Mouse (Mus musculus) MEL (cell line): ENCODE results near the gene Lamtor1. TPM values are rescaled to one million over a fixed set of nuclear protein-coding genes. Genes with fewer than 3 reads are reported as not detected.

Experiments
- DNase-seq: peaks from one replicate; pipeline ENCODE4 v3.0.0; 2011; ENCODE audit warnings: low read depth, low spot score
- H3K27ac ChIP-seq: 2 replicates; pipeline ENCODE4 v1.5.1; 2012; ENCODE audit warnings: low read depth, mild to moderate bottlenecking, control low read depth, low read length, moderate library complexity; ENCODE audit not compliant: control insufficient read depth
- H3K27me3 ChIP-seq, 2 experiments: fragments of 150-350 bp in 1 of 2; sonication (generic) in 1 of 2; 2 replicates each; pipeline ENCODE4 v1.6.1; 2012; ENCODE audit warnings: low read length in 2 of 2, mild to moderate bottlenecking in 2 of 2, improper control_type of control experiment in 1 of 2, moderate library complexity in 1 of 2; ENCODE audit not compliant: insufficient read depth in 2 of 2, control insufficient read depth in 1 of 2
- H3K36me3 ChIP-seq, 2 experiments: 2 replicates each; pipeline ENCODE4 v1.6.1; 2012 to 2014; ENCODE audit warnings: low read length in 2 of 2, improper control_type of control experiment in 1 of 2, inconsistent platforms in 1 of 2, mild to moderate bottlenecking in 1 of 2; ENCODE audit not compliant: insufficient read depth in 2 of 2, control insufficient read depth in 1 of 2
- H3K4me1 ChIP-seq, 2 experiments: fragments of 150-350 bp in 1 of 2; sonication (generic) in 1 of 2; 2 replicates each; pipeline ENCODE4 v1.6.1; 2012; ENCODE audit warnings: low read length in 2 of 2, improper control_type of control experiment in 1 of 2, mild to moderate bottlenecking in 1 of 2; ENCODE audit not compliant: insufficient read depth in 2 of 2, control insufficient read depth in 1 of 2
- H3K4me3 ChIP-seq, 2 experiments: fragments of 150-350 bp in 1 of 2; sonication (generic) in 1 of 2; 2 replicates each; pipeline ENCODE4 v1.5.1; 2012; ENCODE audit warnings: low read depth in 2 of 2, low read length in 2 of 2, mild to moderate bottlenecking in 2 of 2, moderate library complexity in 2 of 2, control low read depth in 1 of 2, improper control_type of control experiment in 1 of 2; ENCODE audit not compliant: control insufficient read depth in 1 of 2, insufficient read depth in 1 of 2
- H3K79me2 ChIP-seq: 2 replicates; pipeline ENCODE4 v1.6.1; 2012; ENCODE audit warnings: mild to moderate bottlenecking, low read length, moderate library complexity; ENCODE audit not compliant: control insufficient read depth, poor library complexity, insufficient read depth
- H3K9ac ChIP-seq: 2 replicates; pipeline ENCODE4 v1.6.1; 2012; ENCODE audit warnings: low read depth, mild to moderate bottlenecking, control low read depth, low read length, moderate library complexity; ENCODE audit not compliant: control insufficient read depth, poor library complexity, severe bottlenecking
- H3K9me3 ChIP-seq: fragments of 150-350 bp; sonication (generic); replicated peaks from 2 replicates; pipeline ENCODE4 v1.6.1; 2012; ENCODE audit warnings: mild to moderate bottlenecking, low read length, improper control_type of control experiment, moderate library complexity; ENCODE audit not compliant: insufficient read depth
- BHLHE40 ChIP-seq: IDR thresholded peaks from 2 replicates; pipeline ENCODE4 v1.6.1; 2012; ENCODE audit warnings: low read depth, mild to moderate bottlenecking, inconsistent platforms, low read length, improper control_type of control experiment, borderline replicate concordance
- CHD1 ChIP-seq: IDR thresholded peaks from 2 replicates; pipeline ENCODE4 v1.6.1; 2012; ENCODE audit warnings: low read depth, mild to moderate bottlenecking, inconsistent platforms, low read length, improper control_type of control experiment
- CHD2 ChIP-seq: IDR thresholded peaks from 2 replicates; pipeline ENCODE4 v1.6.1; 2011; ENCODE audit warnings: low read length, improper control_type of control experiment
- CTCF ChIP-seq, 3 experiments: IDR thresholded peaks in 2 of 3; conservative IDR thresholded peaks in 1 of 3; 2 replicates each; pipeline ENCODE4 v1.5.1; 2011 to 2012; ENCODE audit warnings: low read length in 3 of 3, low read depth in 2 of 3, mild to moderate bottlenecking in 2 of 3, improper control_type of control experiment in 1 of 3, inconsistent platforms in 1 of 3, mixed read lengths in 1 of 3, moderate library complexity in 1 of 3; ENCODE audit not compliant: control insufficient read depth in 1 of 3, insufficient read depth in 1 of 3, poor library complexity in 1 of 3, severe bottlenecking in 1 of 3
- E2F4 ChIP-seq: IDR thresholded peaks from 2 replicates; pipeline ENCODE4 v1.6.1; 2011; ENCODE audit warnings: low read depth, low read length, improper control_type of control experiment, borderline replicate concordance
- ELF1 ChIP-seq: IDR thresholded peaks from 2 replicates; pipeline ENCODE4 v1.6.1; 2014; ENCODE audit warnings: low read depth, mild to moderate bottlenecking, inconsistent platforms, low read length, improper control_type of control experiment, moderate library complexity
- ETS1 ChIP-seq: IDR thresholded peaks from 2 replicates; pipeline ENCODE4 v1.6.1; 2012; ENCODE audit warnings: low read depth, mild to moderate bottlenecking, inconsistent platforms, low read length, improper control_type of control experiment, moderate library complexity
- GABPA ChIP-seq: IDR thresholded peaks from 2 replicates; pipeline ENCODE4 v1.6.1; 2012; ENCODE audit warnings: low read depth, mild to moderate bottlenecking, inconsistent platforms, low read length, improper control_type of control experiment, moderate library complexity
- GATA1 ChIP-seq: IDR thresholded peaks from 2 replicates; pipeline ENCODE4 v1.6.1; 2011; ENCODE audit warnings: low read depth, low read length, improper control_type of control experiment
- HCFC1 ChIP-seq: IDR thresholded peaks from 2 replicates; pipeline ENCODE4 v1.6.1; 2012; ENCODE audit warnings: low read depth, mild to moderate bottlenecking, inconsistent platforms, low read length, improper control_type of control experiment, moderate library complexity
- JUND ChIP-seq: IDR thresholded peaks from 2 replicates; pipeline ENCODE4 v1.6.1; 2011; ENCODE audit warnings: low read depth, mild to moderate bottlenecking, improper control_type of control experiment, low read length
- KAT2A ChIP-seq: conservative IDR thresholded peaks from 2 replicates; pipeline ENCODE4 v1.6.1; 2012; ENCODE audit warnings: low read depth, low read length, improper control_type of control experiment, inconsistent platforms
- MAFK ChIP-seq: IDR thresholded peaks from 2 replicates; pipeline ENCODE4 v1.6.1; 2011; ENCODE audit warnings: low read depth, mild to moderate bottlenecking, low read length, improper control_type of control experiment, borderline replicate concordance
- MAZ ChIP-seq: IDR thresholded peaks from 2 replicates; pipeline ENCODE4 v1.6.1; 2012; ENCODE audit warnings: low read depth, mild to moderate bottlenecking, inconsistent platforms, low read length, improper control_type of control experiment
- MEF2A ChIP-seq: IDR thresholded peaks from 2 replicates; pipeline ENCODE4 v1.6.1; 2014; ENCODE audit warnings: low read depth, mild to moderate bottlenecking, inconsistent platforms, low read length, improper control_type of control experiment; ENCODE audit not compliant: poor library complexity, insufficient replicate concordance, severe bottlenecking; ENCODE audit errors: extremely low read depth
- MXI1 ChIP-seq: IDR thresholded peaks from 2 replicates; pipeline ENCODE4 v1.6.1; 2011; ENCODE audit warnings: mild to moderate bottlenecking, low read depth, low read length, improper control_type of control experiment
- MYC ChIP-seq: IDR thresholded peaks from 2 replicates; pipeline ENCODE4 v1.6.1; 2011; ENCODE audit warnings: low read depth, mild to moderate bottlenecking, low read length, improper control_type of control experiment, moderate library complexity
- NELFE ChIP-seq: IDR thresholded peaks from 2 replicates; pipeline ENCODE4 v1.6.1; 2011; ENCODE audit warnings: low read depth, low read length, improper control_type of control experiment
- NRF1 ChIP-seq: IDR thresholded peaks from 2 replicates; pipeline ENCODE4 v1.6.1; 2014; ENCODE audit warnings: low read depth, mild to moderate bottlenecking, inconsistent platforms, low read length, improper control_type of control experiment, moderate library complexity; ENCODE audit not compliant: poor library complexity, insufficient read depth, severe bottlenecking
- POLR2A ChIP-seq, 2 experiments: IDR thresholded peaks; 2 replicates each; pipeline ENCODE4 v1.6.1; 2011 to 2012; ENCODE audit warnings: low read length in 2 of 2, mild to moderate bottlenecking in 2 of 2, control low read depth in 1 of 2, improper control_type of control experiment in 1 of 2, low read depth in 1 of 2, moderate library complexity in 1 of 2; ENCODE audit not compliant: control insufficient read depth in 1 of 2, insufficient read depth in 1 of 2, poor library complexity in 1 of 2
- POLR2AphosphoS2 ChIP-seq: IDR thresholded peaks from 2 replicates; pipeline ENCODE4 v1.6.1; 2011; ENCODE audit warnings: low read length, improper control_type of control experiment
- POLR2AphosphoS5 ChIP-seq: IDR thresholded peaks from 2 replicates; pipeline ENCODE4 v1.6.1; 2012; ENCODE audit warnings: low read depth, borderline replicate concordance, mild to moderate bottlenecking, inconsistent platforms, low read length, moderate library complexity, mixed read lengths
- RAD21 ChIP-seq: IDR thresholded peaks from 2 replicates; pipeline ENCODE4 v1.6.1; 2011; ENCODE audit warnings: mild to moderate bottlenecking, low read depth, low read length, improper control_type of control experiment
- RCOR1 ChIP-seq: IDR thresholded peaks from 2 replicates; pipeline ENCODE4 v1.6.1; 2012; ENCODE audit warnings: low read depth, mild to moderate bottlenecking, inconsistent platforms, low read length, improper control_type of control experiment
- SIN3A ChIP-seq: IDR thresholded peaks from 2 replicates; pipeline ENCODE4 v1.6.1; 2012; ENCODE audit warnings: low read length, improper control_type of control experiment, inconsistent platforms
- SMC3 ChIP-seq: IDR thresholded peaks from 2 replicates; pipeline ENCODE4 v1.6.1; 2011; ENCODE audit warnings: low read depth, low read length, improper control_type of control experiment
- TAL1 ChIP-seq: IDR thresholded peaks from 2 replicates; pipeline ENCODE4 v1.6.1; 2012; ENCODE audit warnings: mild to moderate bottlenecking, inconsistent platforms, low read length, moderate library complexity, mixed read lengths
- TCF12 ChIP-seq: IDR thresholded peaks from 2 replicates; pipeline ENCODE4 v1.6.1; 2014; ENCODE audit warnings: low read depth, mild to moderate bottlenecking, inconsistent platforms, low read length, improper control_type of control experiment, moderate library complexity
- UBTF ChIP-seq: IDR thresholded peaks from 2 replicates; pipeline ENCODE4 v1.6.1; 2012; ENCODE audit warnings: low read depth, mild to moderate bottlenecking, inconsistent platforms, low read length, improper control_type of control experiment, moderate library complexity, borderline replicate concordance; ENCODE audit not compliant: insufficient read depth
- USF2 ChIP-seq, 2 experiments: IDR thresholded peaks; 2 replicates each; pipeline ENCODE4 v1.6.1; 2011 to 2012; ENCODE audit warnings: improper control_type of control experiment in 2 of 2, low read length in 2 of 2, borderline replicate concordance in 1 of 2, inconsistent platforms in 1 of 2, low read depth in 1 of 2, mild to moderate bottlenecking in 1 of 2; ENCODE audit not compliant: insufficient read depth in 1 of 2
- ZC3H11A ChIP-seq: IDR thresholded peaks from 2 replicates; pipeline ENCODE4 v1.6.1; 2012; ENCODE audit warnings: low read depth, mild to moderate bottlenecking, inconsistent platforms, low read length, improper control_type of control experiment
- ZKSCAN1 ChIP-seq: IDR thresholded peaks from 2 replicates; pipeline ENCODE4 v1.6.1; 2012; ENCODE audit warnings: low read depth, mild to moderate bottlenecking, inconsistent platforms, low read length, improper control_type of control experiment, moderate library complexity
- ZMIZ1 ChIP-seq: IDR thresholded peaks from 2 replicates; pipeline ENCODE4 v1.6.1; 2012; ENCODE audit warnings: low read depth, mild to moderate bottlenecking, inconsistent platforms, low read length, improper control_type of control experiment, moderate library complexity
- ZNF384 ChIP-seq: IDR thresholded peaks from 2 replicates; pipeline ENCODE4 v1.6.1; 2012; ENCODE audit warnings: low read depth, mild to moderate bottlenecking, inconsistent platforms, low read length, improper control_type of control experiment
- polyA plus RNA-seq, 2 experiments: library from polyadenylated mRNA; stranded (reverse) in 1 of 2; unstranded in 1 of 2; fragments of >175 nt in 1 of 2; fragments of >200 nt in 1 of 2; gene quantifications; 2 replicates each; pipeline versions ENCODE4 v1.2.1 to v1.2.4; 2012; ENCODE audit warnings: low replicate concordance in 2 of 2, low read depth in 1 of 2; ENCODE audit not compliant: insufficient read length in 2 of 2, insufficient read depth in 1 of 2, missing spikeins in 1 of 2
- total RNA-seq: library from RNA; depleted of rRNA; stranded (reverse); fragments of 300-350 nt; gene quantifications from 2 replicates; pipeline ENCODE4 v1.2.3, GENCODE M21; 2012

The Lamtor1 gene
- total and polyA plus RNA-seq, 3 experiments, result 79.5 to 115 TPM; not detected in 1

GRCm38 (mm10) chr7:101896104-101897066 is 9.3 kb upstream of the Lamtor1 start:
- peak; percentile 99 for DNase-seq
- H3K9me3 ChIP-seq, result no peaks in the 10 kb centered on the region
- peaks cover 0 to 4% of the 10 kb centered on the region in 2 experiments; a peak in 2 of 4 replicates for H3K4me1 ChIP-seq
- no peaks in the 10 kb centered on the region; a peak in 1 of 4 replicates for H3K27me3 ChIP-seq
- H3K79me2 ChIP-seq, result peaks cover 1% of the 10 kb centered on the region; the same call in 1 of the 2 replicates
- H3K9ac ChIP-seq, result peak overlapping the region; percentile 85
- peaks cover 0 to 8% of the 10 kb centered on the region in 2 experiments; a peak in 2 of 4 replicates for H3K36me3 ChIP-seq
- peak overlapping the region; percentile 92 for H3K27ac ChIP-seq
- H3K4me3 ChIP-seq, result peak overlapping the region; percentile 71 to 79
- TF ChIP-seq TCF12 (peak; percentile 40), USF2 (IDR thresholded peaks at IDR 0.05; ENCODE audit: borderline replicate concordance in 1 of 2, insufficient read depth in 1 of 2, low read depth in 1 of 2, low read length in 2 of 2) (no peak), ZC3H11A (no peak), RCOR1 (0 out of 2 replicates have a peak, but pooled peaks have one; percentile 3), MAZ (peak; percentile 74; the same call in 1 of the 2 replicates), ZKSCAN1 (no peak), ZMIZ1 (peak; percentile 90), MXI1 (peak; percentile 97), ZNF384 (peak; percentile 87), SIN3A (peak; percentile 87), RAD21 (no peak), CHD2 (peak; percentile 65), E2F4 (peak; percentile 93), MEF2A (no peak), NELFE (peak; percentile 82), ETS1 (0 out of 2 replicates have a peak, but pooled peaks have one; percentile 26), MAFK (no peak), GATA1 (peak; percentile 65), HCFC1 (peak; percentile 89), NRF1 (peak; percentile 94), POLR2AphosphoS5 (no peak), SMC3 (no peak), UBTF (no peak), GABPA (no peak), BHLHE40 (no peak), CTCF (IDR thresholded peaks at IDR 0.05 in 2 of 3, conservative IDR thresholded peaks at IDR 0.05 in 1 of 3; ENCODE audit: control insufficient read depth in 1 of 3, insufficient read depth in 1 of 3, low read depth in 2 of 3, low read length in 3 of 3, poor library complexity in 1 of 3, severe bottlenecking in 1 of 3) (no peak), MYC (peak; percentile 99), KAT2A (peak; percentile 79; the same call in 1 of the 2 replicates), POLR2AphosphoS2 (peak; percentile 49; the same call in 1 of the 2 replicates), POLR2A (IDR thresholded peaks at IDR 0.05; ENCODE audit: control insufficient read depth in 1 of 2, insufficient read depth in 1 of 2, low read depth in 1 of 2, low read length in 2 of 2, poor library complexity in 1 of 2) (peak; percentile 45 to 89; a peak in 3 of 4 replicates), TAL1 (no peak), CHD1 (0 out of 2 replicates have a peak, but pooled peaks have one; percentile 49), ELF1 (peak; percentile 84), JUND (no peak)
